Mouse (Mus musculus) c-Kit-positive CD71-negative TER-119-negative erythroid progenitor cells, embryonic 14.5 days (primary cell): Measurements from ENCODE around the gene Sfmbt1.

Experiments
- DNase-seq: peaks from one replicate; pipeline ENCODE4 v3.0.0-alpha.2; 2013; ENCODE audit warnings: low read depth

Sfmbt1 gene

GRCm38 (mm10) chr14:30714799-30715617 lies at the start of gene Sfmbt1:
Gene Sfmbt1, plus strand, starts transcription at chr14:30714849.
- DNase-seq: no peak

- no peak for DNase-seq
These were observed 48.6 kb upstream of the Sfmbt1 start for GRCm38 (mm10) chr14:30666061-30666460.

- DNase-seq: no peak
These were observed 48.0 kb upstream of the Sfmbt1 start for GRCm38 (mm10) chr14:30666604-30667003.

GRCm38 (mm10) chr14:30670161-30670560 lies 44.5 kb upstream of the Sfmbt1 start:
- no peak for DNase-seq

GRCm38 (mm10) chr14:30671095-30671985 lies 43.3 kb upstream of the Sfmbt1 start:
- DNase-seq: no peak

GRCm38 (mm10) chr14:30671986-30672312 lies 42.7 kb upstream of the Sfmbt1 start:
- peak; percentile 89 for DNase-seq

GRCm38 (mm10) chr14:30674947-30675346 lies 39.7 kb upstream of the Sfmbt1 start:
- no peak for DNase-seq

- DNase-seq: no peak
These were observed 32.5 kb upstream of the Sfmbt1 start for GRCm38 (mm10) chr14:30682131-30682530.

GRCm38 (mm10) chr14:30690685-30691084 lies 24.0 kb upstream of the Sfmbt1 start:
- no peak for DNase-seq

- no peak for DNase-seq
These were observed 22.2 kb upstream of the Sfmbt1 start for GRCm38 (mm10) chr14:30692439-30692838.

- no peak for DNase-seq
These were observed 19.9 kb upstream of the Sfmbt1 start for GRCm38 (mm10) chr14:30694786-30695185.

- no peak for DNase-seq
These were observed 19.0 kb upstream of the Sfmbt1 start for GRCm38 (mm10) chr14:30695609-30696008.

GRCm38 (mm10) chr14:30697407-30698052 lies 17.1 kb upstream of the Sfmbt1 start:
- no peak for DNase-seq

GRCm38 (mm10) chr14:30699656-30700055 lies 15.0 kb upstream of the Sfmbt1 start:
- DNase-seq: no peak

GRCm38 (mm10) chr14:30702512-30702911 lies 12.1 kb upstream of the Sfmbt1 start:
- DNase-seq: no peak

- DNase-seq: no peak
These were observed 11.6 kb upstream of the Sfmbt1 start for GRCm38 (mm10) chr14:30703079-30703478.

- DNase-seq: no peak
These were observed 10.4 kb upstream of the Sfmbt1 start for GRCm38 (mm10) chr14:30704098-30704855.

- DNase-seq: no peak
These were observed 2.8 kb upstream of the Sfmbt1 start for GRCm38 (mm10) chr14:30711892-30712291.

- DNase-seq: no peak
These were observed 880 bp upstream of the Sfmbt1 start for GRCm38 (mm10) chr14:30713769-30714168.

- peak; percentile 55 for DNase-seq
These were observed 985 bp downstream of the Sfmbt1 start for GRCm38 (mm10) chr14:30715618-30716050.

GRCm38 (mm10) chr14:30716051-30716952 lies 1.7 kb downstream of the Sfmbt1 start:
- DNase-seq: no peak
